Mouse (Mus musculus) erythroblast, embryonic 14.5 days (primary cell): ENCODE measurements at regions not wholly inside any gene's neighbourhood (a gene's known extent, or its start where the extent isn't known, plus 50 kb on each side); places are given as distances from the start of the nearest gene placed in this dataset.

Experiments used
- GATA1 ChIP-seq: IDR thresholded peaks from 2 replicates; pipeline ENCODE4 v1.6.1; 2012; ENCODE audit warnings: low read length, inconsistent platforms, mixed read lengths
- TAL1 ChIP-seq: IDR thresholded peaks from 3 replicates; pipeline ENCODE4 v1.6.1; 2012; ENCODE audit warnings: low read length, inconsistent platforms, mixed read lengths

- no peak for TF ChIP-seq TAL1
- TF ChIP-seq GATA1, result no peak
These were observed 132.5 kb upstream of the Dcn start for GRCm38 (mm10) chr10:97346949-97347348.
